Mouse (Mus musculus) embryo, embryonic 11.5 days (tissue): ENCODE measurements at regions not wholly inside any gene's neighbourhood (a gene's known extent, or its start where the extent isn't known, plus 50 kb on each side); places are given as distances from the start of the nearest gene placed in this dataset.

ENCODE experiments used
- DNase-seq: peaks from one replicate; pipeline ENCODE4 v3.0.0-alpha.2; 2012; ENCODE audit warnings: low read depth, low spot score

DNA sequence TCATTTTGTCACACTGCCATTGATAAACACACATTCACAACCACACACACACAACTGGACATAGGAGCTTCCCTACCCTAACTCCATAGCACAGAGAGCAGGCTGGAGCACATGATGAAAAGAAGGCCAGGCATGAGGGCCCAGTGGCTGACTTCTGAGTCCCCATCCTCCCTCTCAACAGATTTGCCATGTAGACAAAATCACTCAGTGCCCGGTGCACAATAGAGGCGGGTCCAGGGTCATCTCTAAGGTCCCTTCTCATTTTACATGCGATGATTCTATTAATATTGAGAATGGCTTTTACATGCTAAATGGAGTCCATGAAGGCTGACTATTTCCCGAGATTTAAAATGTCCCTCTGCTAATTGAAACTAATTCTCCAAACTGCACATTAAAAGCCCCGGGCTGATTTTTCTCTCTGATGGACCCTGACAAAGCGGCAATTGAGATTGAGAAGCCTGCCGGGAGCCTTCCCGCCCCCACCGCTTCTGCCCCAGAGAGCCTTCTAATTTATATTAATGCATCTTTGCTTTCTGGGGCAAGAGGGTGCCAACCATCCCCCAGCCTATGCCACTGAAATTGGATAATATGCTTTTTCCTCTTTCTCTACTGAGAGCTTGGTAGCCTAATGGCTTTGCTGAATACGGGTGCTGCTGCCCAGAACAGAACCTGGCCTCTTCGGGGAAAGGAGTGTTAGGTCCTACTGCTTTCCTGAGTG is 252.7 kb upstream of the Dio3 start:
- no peak for DNase-seq

GRCm38 (mm10) chr12:110027345-110027744 is 251.5 kb upstream of the Dio3 start:
- DNase-seq, result no peak

- no peak for DNase-seq
These were observed 250.9 kb upstream of the Dio3 start for GRCm38 (mm10) chr12:110027976-110028375.

DNA sequence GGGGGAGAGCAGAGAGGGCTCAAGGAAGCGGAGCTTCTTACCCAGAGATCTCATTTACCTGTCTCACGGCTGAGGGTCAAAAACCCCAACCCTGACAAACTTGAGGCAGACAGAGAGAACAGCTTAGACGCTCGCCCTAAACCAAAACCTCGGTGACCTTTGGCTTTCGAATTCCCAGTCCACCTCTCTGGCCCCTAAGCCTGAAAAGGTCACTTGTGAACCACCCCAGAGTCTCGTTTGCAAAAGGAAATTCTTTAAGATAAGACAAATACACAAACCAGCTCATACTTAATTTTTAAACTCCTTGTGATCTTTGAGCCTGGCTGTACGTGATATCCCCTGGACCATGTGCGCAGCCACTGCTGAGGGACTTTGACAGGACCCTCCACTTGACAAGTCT is 250.2 kb upstream of the Dio3 start:
- DNase-seq, result no peak

GRCm38 (mm10) chr12:110031326-110031725 is 247.5 kb upstream of the Dio3 start:
- no peak for DNase-seq

- DNase-seq, result no peak
These were observed 243.7 kb upstream of the Dio3 start for GRCm38 (mm10) chr12:110035171-110035570.

- no peak for DNase-seq
These were observed 238.2 kb upstream of the Dio3 start for GRCm38 (mm10) chr12:110040682-110041081.

GRCm38 (mm10) chr12:110041782-110042181 is 237.1 kb upstream of the Dio3 start:
- DNase-seq, result no peak

GRCm38 (mm10) chr12:110044266-110044665 is 234.6 kb upstream of the Dio3 start:
- no peak for DNase-seq

GRCm38 (mm10) chr12:110044721-110045120 is 234.1 kb upstream of the Dio3 start:
- DNase-seq, result no peak

DNA sequence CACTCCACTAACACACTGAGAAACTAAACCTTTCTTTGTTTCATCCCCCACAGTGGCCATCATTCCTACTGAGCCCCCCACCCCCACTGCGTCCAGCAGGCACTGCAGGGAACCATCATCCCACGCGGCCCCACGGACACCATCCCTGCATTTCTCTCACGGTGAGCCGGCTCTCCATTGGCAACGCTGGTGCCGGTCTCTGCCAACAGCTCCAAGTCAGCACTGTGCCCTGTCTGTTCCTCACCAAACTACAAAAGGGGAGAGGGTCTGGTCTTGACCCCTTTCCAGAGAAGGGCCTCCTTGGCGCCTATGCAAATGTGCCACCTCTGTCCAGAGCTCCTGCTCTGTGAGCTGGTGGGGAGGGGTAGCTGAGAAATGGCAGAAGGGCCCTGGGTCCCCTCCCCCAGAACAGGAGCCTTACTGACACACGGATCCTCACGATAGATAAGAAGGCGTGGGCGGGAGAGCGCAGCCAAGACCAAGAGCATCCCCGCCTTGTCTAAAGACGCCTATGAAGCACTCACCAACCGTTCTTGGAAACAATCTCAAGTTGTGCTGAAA is 233.0 kb upstream of the Dio3 start:
- DNase-seq, result no peak

GRCm38 (mm10) chr12:110046613-110047012 is 232.3 kb upstream of the Dio3 start:
- DNase-seq, result no peak

GRCm38 (mm10) chr12:110047466-110048250 is 231.2 kb upstream of the Dio3 start:
- DNase-seq, result no peak

DNA sequence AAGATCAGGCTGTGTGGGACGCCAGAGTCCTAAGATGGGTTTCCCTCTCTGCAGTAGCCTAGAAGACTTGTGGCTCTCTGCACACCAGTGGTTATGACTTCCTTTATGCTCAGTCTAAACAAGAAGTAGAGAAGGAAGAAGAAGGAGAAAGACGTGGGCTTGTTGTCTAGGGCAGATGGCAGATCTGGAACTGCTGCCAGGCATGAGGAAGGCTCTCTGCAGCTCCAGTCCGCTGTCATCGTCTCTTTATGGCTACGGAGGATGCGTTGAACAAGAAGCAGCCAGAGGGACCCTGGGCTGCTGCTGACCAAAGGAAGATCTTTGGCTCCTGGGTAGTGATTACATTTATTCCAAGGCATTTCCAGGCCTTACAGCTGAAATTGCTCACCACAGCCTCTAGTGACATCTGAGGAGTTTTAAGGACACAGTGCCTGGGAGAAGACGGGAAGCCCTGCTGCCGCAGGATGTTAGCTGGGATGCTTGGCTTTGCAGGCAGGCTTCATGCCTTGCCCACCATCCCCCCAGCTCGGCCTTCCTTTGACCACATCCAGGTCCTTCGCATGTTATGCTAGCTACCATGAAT is 229.6 kb upstream of the Dio3 start:
- no peak for DNase-seq

- no peak for DNase-seq
These were observed 219.5 kb upstream of the Dio3 start for GRCm38 (mm10) chr12:110059321-110059720.

DNA sequence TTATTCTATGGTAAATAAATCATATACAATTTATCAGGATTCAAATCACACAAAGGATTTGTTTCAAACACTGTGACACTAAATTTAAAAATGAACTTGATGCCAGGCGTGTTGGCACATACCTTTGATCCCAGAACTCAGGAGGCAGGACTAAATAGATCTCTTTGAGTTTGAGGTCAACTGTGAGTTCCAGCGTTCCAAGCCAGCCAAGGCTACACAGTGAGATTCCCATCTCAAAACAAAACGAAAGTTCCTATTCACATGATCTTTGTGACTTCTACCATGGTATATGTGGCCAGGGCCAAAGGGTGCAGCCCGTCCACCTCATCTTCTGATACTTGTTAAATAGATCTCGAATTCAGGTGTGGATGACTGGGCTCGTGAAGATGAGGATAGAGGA is 216.9 kb upstream of the Dio3 start:
- no peak for DNase-seq

DNA sequence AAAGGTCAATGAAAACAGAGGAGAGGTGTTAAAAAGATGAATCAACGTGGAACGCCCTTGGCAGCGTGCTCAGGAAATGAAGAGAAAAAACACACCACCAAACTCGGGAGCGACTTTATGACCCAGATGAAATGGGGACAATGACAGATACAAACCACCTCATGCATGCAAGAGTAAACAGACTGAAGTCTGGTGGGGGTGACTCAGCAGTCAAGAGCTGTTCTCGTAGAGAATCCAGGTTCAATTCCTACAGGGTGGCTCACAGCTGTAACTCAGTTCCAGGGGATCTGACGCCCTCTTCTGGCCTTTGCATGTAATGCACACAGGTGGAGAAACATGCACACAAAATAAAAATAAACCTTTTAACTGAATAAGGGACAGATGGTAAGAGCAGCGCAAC is 215.9 kb upstream of the Dio3 start:
- no peak for DNase-seq

- no peak for DNase-seq
These were observed 212.4 kb upstream of the Dio3 start for GRCm38 (mm10) chr12:110066361-110066885.

- no peak for DNase-seq
These were observed 208.4 kb upstream of the Dio3 start for GRCm38 (mm10) chr12:110070506-110070905.

- no peak for DNase-seq
These were observed 207.0 kb upstream of the Dio3 start for GRCm38 (mm10) chr12:110071823-110072222.

- no peak for DNase-seq
These were observed 203.9 kb upstream of the Dio3 start for GRCm38 (mm10) chr12:110074921-110075320.

GRCm38 (mm10) chr12:110077211-110077884 is 201.5 kb upstream of the Dio3 start:
- DNase-seq, result no peak
